Comparison of ENCODE assay signal across 19 mouse cellular contexts in genomic region chr2:84428836-84429235, GRCm38 (mm10). TPM values are rescaled to one million over a fixed set of nuclear protein-coding genes. Genes with fewer than 3 reads are reported as not detected.
DNase-seq lines count a peak whose midpoint lies in the region; ATAC-seq and TF ChIP-seq lines count a peak whose summit lies in the region.
"Had no signal": no experiment of that assay in that cellular context is flagged by ENCODE, and none has a peak within 500 bp of the region (broad histone marks: within the 10 kb centered on the region; RNA-seq: fewer than 3 reads in every experiment).

No protein-coding gene starts in this region.

- peaks cover 8% of the 10 kb centered on the region; the same call in 1 of the 2 replicates for H3K4me1 ChIP-seq in embryonic facial prominence, embryonic 14.5 days (ENCODE audit: control insufficient read depth, insufficient read depth, low read length)
- H3K4me1 ChIP-seq in embryonic facial prominence, embryonic 10.5 days = peaks cover 20% of the 10 kb centered on the region
- H3K4me1 ChIP-seq in limb, embryonic 14.5 days (ENCODE audit: control insufficient read depth, insufficient read depth, low read length) = 0 out of 2 replicates have a peak, but pooled peaks cover 3% of the 10 kb centered on the region
- H3K4me1 ChIP-seq in limb, embryonic 10.5 days = peaks cover 24% of the 10 kb centered on the region
- H3K4me1 ChIP-seq in neural tube, embryonic 13.5 days (replicated peaks) = peaks cover 5% of the 10 kb centered on the region; the same call in 1 of the 2 replicates
- H3K4me1 ChIP-seq in neural tube, embryonic 15.5 days = 0 out of 2 replicates have a peak, but pooled peaks cover 9% of the 10 kb centered on the region
- no peaks in the 10 kb centered on the region for H3K4me1 ChIP-seq in stomach, postnatal 0 days (replicated peaks; ENCODE audit: control insufficient read depth, insufficient read depth)
- H3K4me1 ChIP-seq: heart, embryonic 15.5 days had no signal

- no peak overlapping the region for H3K4me2 ChIP-seq in embryonic facial prominence, embryonic 14.5 days (ENCODE audit: low read depth, low read length)
- no peak overlapping the region for H3K4me2 ChIP-seq in limb, embryonic 14.5 days (replicated peaks; ENCODE audit: low read depth, low read length, severe bottlenecking)
- no peak overlapping the region for H3K4me2 ChIP-seq in neural tube, embryonic 13.5 days
- H3K4me2 ChIP-seq in neural tube, embryonic 15.5 days = no peak overlapping the region
- H3K4me2 ChIP-seq in stomach, postnatal 0 days (replicated peaks; ENCODE audit: low read depth) = no peak overlapping the region
- H3K4me2 ChIP-seq: forebrain, embryonic 15.5 days; heart, embryonic 11.5 days; heart, embryonic 15.5 days; hindbrain, embryonic 14.5 days had no signal

- H3K36me3 ChIP-seq in embryonic facial prominence, embryonic 14.5 days (ENCODE audit: control insufficient read depth, insufficient read depth, low read length) = no peaks in the 10 kb centered on the region
- H3K36me3 ChIP-seq in embryonic facial prominence, embryonic 10.5 days (replicated peaks) = no peaks in the 10 kb centered on the region
- H3K36me3 ChIP-seq in limb, embryonic 14.5 days (ENCODE audit: control insufficient read depth, insufficient read depth, low read length) = no peaks in the 10 kb centered on the region
- H3K36me3 ChIP-seq in limb, embryonic 10.5 days = no peaks in the 10 kb centered on the region
- H3K36me3 ChIP-seq in neural tube, embryonic 13.5 days = no peaks in the 10 kb centered on the region
- no peaks in the 10 kb centered on the region for H3K36me3 ChIP-seq in neural tube, embryonic 15.5 days
- H3K36me3 ChIP-seq in stomach, postnatal 0 days (ENCODE audit: control insufficient read depth, insufficient read depth, low read length) = no peaks in the 10 kb centered on the region
- H3K36me3 ChIP-seq: forebrain, embryonic 15.5 days; hindbrain, embryonic 10.5 days had no signal

- TF ChIP-seq POLR2A in limb, embryonic 14.5 days (IDR thresholded peaks at IDR 0.05; ENCODE audit: borderline replicate concordance, extremely low read depth, insufficient read depth, insufficient read length) = no peak

- peak; percentile 48 for DNase-seq in embryonic facial prominence, embryonic 14.5 days (ENCODE audit: low spot score)
- DNase-seq in embryonic facial prominence, embryonic 10.5 days (ENCODE audit: low spot score) = no peak
- DNase-seq in limb, embryonic 14.5 days (ENCODE audit: low spot score) = peak; percentile 14
- DNase-seq in limb, embryonic 10.5 days (ENCODE audit: low spot score) = no peak
- DNase-seq in stomach, postnatal 0 days (ENCODE audit: low spot score) = no peak
- no peak for DNase-seq in layer of hippocampus, postnatal 25 days (ENCODE audit: extremely low spot score in 1 of 2, low spot score in 1 of 2)
- DNase-seq: adrenal gland, adult 8-10 months; adrenal gland, postnatal 36 days; cerebellum, adult 2 months; gastrocnemius, postnatal 36 days; heart, adult 18-20 months; heart, postnatal 14 days had no signal

- WGBS in embryonic facial prominence, embryonic 14.5 days = 30% methylated on average over 3 of the region's 3 CpGs
- 59% methylated on average over 3 of the region's 3 CpGs for WGBS in embryonic facial prominence, embryonic 10.5 days
- WGBS in limb, embryonic 14.5 days = 33% methylated on average over 3 of the region's 3 CpGs
- 66% methylated on average over 3 of the region's 3 CpGs for WGBS in limb, embryonic 10.5 days
- 74% methylated on average over 3 of the region's 3 CpGs for WGBS in neural tube, embryonic 13.5 days
- WGBS in neural tube, embryonic 15.5 days = 80% methylated on average over 3 of the region's 3 CpGs
- 27% methylated on average over 3 of the region's 3 CpGs for WGBS in stomach, postnatal 0 days

- H3K27me3 ChIP-seq in embryonic facial prominence, embryonic 14.5 days (replicated peaks; ENCODE audit: control insufficient read depth, insufficient read depth, low read length) = no peaks in the 10 kb centered on the region
- 0 out of 2 replicates have a peak, but pooled peaks cover 5% of the 10 kb centered on the region for H3K27me3 ChIP-seq in embryonic facial prominence, embryonic 10.5 days (replicated peaks; ENCODE audit: low read depth, poor library complexity, severe bottlenecking)
- H3K27me3 ChIP-seq in limb, embryonic 14.5 days (ENCODE audit: control insufficient read depth, insufficient read depth, low read length) = no peaks in the 10 kb centered on the region
- H3K27me3 ChIP-seq in limb, embryonic 10.5 days (ENCODE audit: low read depth, poor library complexity, severe bottlenecking) = no peaks in the 10 kb centered on the region
- H3K27me3 ChIP-seq in neural tube, embryonic 13.5 days = peaks cover 5% of the 10 kb centered on the region; the same call in 1 of the 2 replicates
- no peaks in the 10 kb centered on the region for H3K27me3 ChIP-seq in neural tube, embryonic 15.5 days (replicated peaks)
- H3K27me3 ChIP-seq in stomach, postnatal 0 days (ENCODE audit: control insufficient read depth, insufficient read depth, low read length) = no peaks in the 10 kb centered on the region
- H3K27me3 ChIP-seq: forebrain, embryonic 15.5 days; heart, embryonic 15.5 days had no signal

- ATAC-seq in embryonic facial prominence, embryonic 14.5 days (ENCODE audit: low read depth) = no peak
- no peak for ATAC-seq in limb, embryonic 14.5 days (ENCODE audit: low FRiP score, low read depth)
- peak; percentile 19; the same call in 1 of the 2 replicates for ATAC-seq in neural tube, embryonic 13.5 days (ENCODE audit: low read depth)
- no peak for ATAC-seq in neural tube, embryonic 15.5 days (ENCODE audit: low FRiP score)
- ATAC-seq in stomach, postnatal 0 days (ENCODE audit: low FRiP score, low TSS enrichment) = no peak

- no peaks in the 10 kb centered on the region for H3K9me3 ChIP-seq in embryonic facial prominence, embryonic 14.5 days (ENCODE audit: control insufficient read depth, low read length)
- H3K9me3 ChIP-seq in embryonic facial prominence, embryonic 10.5 days = no peaks in the 10 kb centered on the region
- H3K9me3 ChIP-seq in limb, embryonic 14.5 days (ENCODE audit: control insufficient read depth, low read length) = no peaks in the 10 kb centered on the region
- no peaks in the 10 kb centered on the region for H3K9me3 ChIP-seq in limb, embryonic 10.5 days (replicated peaks)
- H3K9me3 ChIP-seq in neural tube, embryonic 13.5 days = no peaks in the 10 kb centered on the region
- H3K9me3 ChIP-seq in neural tube, embryonic 15.5 days (replicated peaks) = no peaks in the 10 kb centered on the region
- no peaks in the 10 kb centered on the region for H3K9me3 ChIP-seq in stomach, postnatal 0 days (ENCODE audit: control insufficient read depth, low read length)
- H3K9me3 ChIP-seq: forebrain, embryonic 15.5 days; heart, embryonic 15.5 days; hindbrain, embryonic 10.5 days had no signal

- no peak overlapping the region for H3K4me3 ChIP-seq in embryonic facial prominence, embryonic 14.5 days (ENCODE audit: low read depth, low read length)
- H3K4me3 ChIP-seq in embryonic facial prominence, embryonic 10.5 days = no peak overlapping the region
- H3K4me3 ChIP-seq in limb, embryonic 14.5 days (replicated peaks; ENCODE audit: low read length) = no peak overlapping the region
- H3K4me3 ChIP-seq in limb, embryonic 10.5 days = no peak overlapping the region
- no peak overlapping the region for H3K4me3 ChIP-seq in neural tube, embryonic 13.5 days
- H3K4me3 ChIP-seq in neural tube, embryonic 15.5 days (replicated peaks) = no peak overlapping the region
- H3K4me3 ChIP-seq in stomach, postnatal 0 days (ENCODE audit: low read depth, low read length) = no peak overlapping the region
- H3K4me3 ChIP-seq: forebrain, embryonic 15.5 days; heart, embryonic 15.5 days; hindbrain, embryonic 10.5 days had no signal

- H3K9ac ChIP-seq in embryonic facial prominence, embryonic 14.5 days (ENCODE audit: low read depth, low read length) = no peak overlapping the region
- no peak overlapping the region for H3K9ac ChIP-seq in limb, embryonic 14.5 days (ENCODE audit: low read depth, low read length, severe bottlenecking)
- H3K9ac ChIP-seq in neural tube, embryonic 13.5 days = no peak overlapping the region
- no peak overlapping the region for H3K9ac ChIP-seq in neural tube, embryonic 15.5 days (replicated peaks)
- no peak overlapping the region for H3K9ac ChIP-seq in stomach, postnatal 0 days (ENCODE audit: low read length)
- H3K9ac ChIP-seq: forebrain, embryonic 15.5 days; heart, embryonic 15.5 days; hindbrain, embryonic 14.5 days had no signal

- H3K27ac ChIP-seq in embryonic facial prominence, embryonic 14.5 days (replicated peaks; ENCODE audit: low read depth, low read length) = no peak overlapping the region
- no peak overlapping the region for H3K27ac ChIP-seq in embryonic facial prominence, embryonic 10.5 days (replicated peaks)
- H3K27ac ChIP-seq in limb, embryonic 14.5 days (replicated peaks; ENCODE audit: low read depth, low read length) = no peak overlapping the region
- no peak overlapping the region for H3K27ac ChIP-seq in limb, embryonic 10.5 days
- no peak overlapping the region for H3K27ac ChIP-seq in neural tube, embryonic 13.5 days (replicated peaks)
- no peak overlapping the region for H3K27ac ChIP-seq in neural tube, embryonic 15.5 days (replicated peaks)
- no peak overlapping the region for H3K27ac ChIP-seq in stomach, postnatal 0 days (replicated peaks)
- H3K27ac ChIP-seq: forebrain, embryonic 15.5 days; heart, embryonic 15.5 days; hindbrain, embryonic 10.5 days; hindbrain, embryonic 14.5 days had no signal

- peak; percentile 31; the same call in 1 of the 2 replicates for TF ChIP-seq CTCF in stomach, postnatal 0 days (IDR thresholded peaks at IDR 0.05; ENCODE audit: low read depth)

- no peak for TF ChIP-seq EP300 in stomach, postnatal 0 days (optimal IDR thresholded peaks at IDR 0.05)

RNA-seq across cellular contexts. Expression of gene Calcrl, which starts 3.6 kb away (rescaled TPM):
- 23.3 and 25.2 TPM in 2 replicates for polyA plus RNA-seq in embryonic facial prominence, embryonic 14.5 days (2014; fragmentation: Nextera tagmentation; extraction: Ambion mirVana)
- polyA plus RNA-seq in embryonic facial prominence, embryonic 10.5 days (2016; fragmentation: Nextera tagmentation; extraction: Ambion mirVana) = 14.8 and 18.5 TPM in 2 replicates
- 6.4 and 6.5 TPM in 2 replicates for polyA plus RNA-seq in limb, embryonic 14.5 days (2012; rRNA removed)
- 18.2 and 21.0 TPM in 2 replicates for polyA plus RNA-seq in limb, embryonic 14.5 days (2014; fragmentation: Nextera tagmentation; extraction: Ambion mirVana)
- 16.6 and 19.6 TPM in 2 replicates for polyA plus RNA-seq in limb, embryonic 10.5 days (2016; fragmentation: Nextera tagmentation; extraction: Ambion mirVana)
- 16.8 and 20.8 TPM in 2 replicates for polyA plus RNA-seq in neural tube, embryonic 13.5 days (2015; fragmentation: Nextera tagmentation; extraction: Ambion mirVana)
- polyA plus RNA-seq in neural tube, embryonic 15.5 days (2015; fragmentation: Nextera tagmentation; extraction: Ambion mirVana) = 23.2 and 26.9 TPM in 2 replicates
- polyA plus RNA-seq in stomach, postnatal 0 days (2015; fragmentation: Nextera tagmentation; extraction: Ambion mirVana) = 18.1 and 18.2 TPM in 2 replicates
- 1 to 10 TPM; 9.0 to 9.1 TPM for total RNA-seq in layer of hippocampus, postnatal 25 days (2021)

RNA-seq across cellular contexts. Expression of gene Tfpi, which starts 47.7 kb away (rescaled TPM):
- polyA plus RNA-seq in embryonic facial prominence, embryonic 14.5 days (2014; fragmentation: Nextera tagmentation; extraction: Ambion mirVana) = 44.3 and 44.5 TPM in 2 replicates
- 13.8 and 14.5 TPM in 2 replicates for polyA plus RNA-seq in embryonic facial prominence, embryonic 10.5 days (2016; fragmentation: Nextera tagmentation; extraction: Ambion mirVana)
- 22.7 and 28.3 TPM in 2 replicates for polyA plus RNA-seq in limb, embryonic 14.5 days (2012; rRNA removed)
- polyA plus RNA-seq in limb, embryonic 14.5 days (2014; fragmentation: Nextera tagmentation; extraction: Ambion mirVana) = 29.6 and 31.2 TPM in 2 replicates
- polyA plus RNA-seq in limb, embryonic 10.5 days (2016; fragmentation: Nextera tagmentation; extraction: Ambion mirVana) = 12.5 and 13.9 TPM in 2 replicates
- polyA plus RNA-seq in neural tube, embryonic 13.5 days (2015; fragmentation: Nextera tagmentation; extraction: Ambion mirVana) = 26.3 and 28.7 TPM in 2 replicates
- 21.2 and 25.9 TPM in 2 replicates for polyA plus RNA-seq in neural tube, embryonic 15.5 days (2015; fragmentation: Nextera tagmentation; extraction: Ambion mirVana)
- 22.8 and 23.4 TPM in 2 replicates for polyA plus RNA-seq in stomach, postnatal 0 days (2015; fragmentation: Nextera tagmentation; extraction: Ambion mirVana)
- 1 to 10 TPM; 3.1 to 3.3 TPM for total RNA-seq in layer of hippocampus, postnatal 25 days (2021)

Comparison
In these comparisons a context has a peak if more than half of its experiments do, and no peak if none do; other contexts are left out.
1. DNase-seq: peak in embryonic facial prominence, embryonic 14.5 days (single experiment) and limb, embryonic 14.5 days (single experiment); none in embryonic facial prominence, embryonic 10.5 days (single experiment), limb, embryonic 10.5 days (single experiment), stomach, postnatal 0 days (single experiment) and layer of hippocampus, postnatal 25 days (0 of 2).